In genomic region chr1:21213991-21214692, GRCm38 (mm10) we compare ENCODE assay signal across 8 mouse cellular contexts. TPM values are rescaled to one million over a fixed set of nuclear protein-coding genes. Genes with fewer than 3 reads are reported as not detected.
DNase-seq lines count a peak whose midpoint lies in the region; TF ChIP-seq lines count a peak whose summit lies in the region.
"Not testable (repeated sequence)": the region's sequence is repeated elsewhere in the genome, so short reads cannot be mapped to it uniquely, and the experiment has no call there.
"Had no signal": no experiment of that assay in that cellular context is flagged by ENCODE, and none has a peak within 500 bp of the region (broad histone marks: within the 10 kb centered on the region; RNA-seq: fewer than 3 reads in every experiment).

No protein-coding gene starts in this region.

- H3K9me3 ChIP-seq in heart, embryonic 10.5 days, result not testable (repeated sequence)

- H3K4me3 ChIP-seq in cortical plate, adult 2 months (ENCODE audit: insufficient read depth, low read length); heart, embryonic 10.5 days: not testable (repeated sequence)

- peak overlapping the region; percentile 67 for H3K27ac ChIP-seq in cortical plate, adult 2 months (ENCODE audit: insufficient read depth, low read length)
- not testable (repeated sequence) for H3K27ac ChIP-seq in heart, embryonic 10.5 days

- TF ChIP-seq POLR2A in cortical plate, adult 2 months (IDR thresholded peaks at IDR 0.05; ENCODE audit: extremely low read depth, insufficient read depth, low read length), result not testable (repeated sequence)

- WGBS in heart, embryonic 10.5 days, result 71% methylated on average over 6 of the region's 6 CpGs

- TF ChIP-seq CTCF in cortical plate, adult 2 months (IDR thresholded peaks at IDR 0.05; ENCODE audit: extremely low read depth, insufficient read depth, low read length), result not testable (repeated sequence)

- DNase-seq in cerebellum, postnatal 10 days, result peak; percentile 61 to 70
- peak; percentile 40 to 44 for DNase-seq in frontal cortex, adult 2 months (ENCODE audit: extremely low spot score in 1 of 2, low spot score in 1 of 2)
- peak; percentile 7 for DNase-seq in heart, embryonic 10.5 days (ENCODE audit: low spot score)
- peak; percentile 71 for DNase-seq in telencephalon, adult 2 months (ENCODE audit: low read depth, low spot score)

- not testable (repeated sequence) for H3K27me3 ChIP-seq in heart, embryonic 10.5 days (ENCODE audit: insufficient read depth, poor library complexity, severe bottlenecking)

- not testable (repeated sequence) for H3K4me1 ChIP-seq in cortical plate, adult 2 months (ENCODE audit: control insufficient read depth, insufficient read depth, low read length); heart, embryonic 10.5 days

- not testable (repeated sequence) for H3K36me3 ChIP-seq in heart, embryonic 10.5 days

RNA-seq across cellular contexts. Expression of gene Tmem14a, which starts 4.2 kb away (rescaled TPM):
- 69.6 and 70.2 TPM in 2 replicates for polyA plus RNA-seq in cortical plate, adult 2 months (2012; rRNA removed)
- polyA plus RNA-seq in frontal cortex, adult 2 months (2012; rRNA removed), result 51.4 and 55.9 TPM in 2 replicates
- 8.7 and 12.9 TPM in 2 replicates for polyA plus RNA-seq in heart, embryonic 10.5 days (2016; fragmentation: Nextera tagmentation; extraction: Ambion mirVana)
- polyA plus RNA-seq: erythroblast, embryonic 14.5 days had no signal

RNA-seq across cellular contexts. Expression of gene Gsta3, which starts 26.2 kb away (rescaled TPM):
- polyA plus RNA-seq in cortical plate, adult 2 months (2012; rRNA removed), result 3.4 and 3.5 TPM in 2 replicates
- 2.5 and 2.6 TPM in 2 replicates for polyA plus RNA-seq in frontal cortex, adult 2 months (2012; rRNA removed)
- 0.51 TPM in 1 of 2 replicates, not detected in the other for polyA plus RNA-seq in heart, embryonic 10.5 days (2016; fragmentation: Nextera tagmentation; extraction: Ambion mirVana)
- polyA plus RNA-seq: C2C12; embryonic facial prominence, embryonic 11.5 days had no signal

Comparison
In these comparisons a context has a peak if more than half of its experiments do, and no peak if none do; other contexts are left out.
1. DNase-seq: peak in every context shown above with its lines; median percentile 71 in telencephalon, adult 2 months; 66 in cerebellum, postnatal 10 days; 42 in frontal cortex, adult 2 months; 7 in heart, embryonic 10.5 days.